35 mouse cellular contexts compared by ENCODE assay signal in the genomic region with DNA sequence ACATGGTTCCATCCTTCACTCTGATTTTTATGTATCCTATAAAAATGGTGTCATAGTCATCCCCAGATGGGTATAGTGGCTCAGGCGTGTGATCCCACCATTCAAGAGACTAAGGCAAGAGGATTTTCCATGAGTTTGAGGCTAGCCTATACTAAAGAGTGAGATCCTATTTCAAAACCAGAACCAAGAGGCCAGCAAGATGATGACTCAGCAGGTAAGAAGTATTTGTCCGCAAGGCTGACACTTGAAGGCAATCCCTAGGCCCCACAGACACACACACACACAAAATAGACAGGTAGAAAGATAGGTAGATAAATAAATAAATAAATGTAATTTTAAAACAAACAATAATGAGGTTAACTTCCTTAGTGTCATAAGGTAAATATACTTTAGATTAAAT. TPM values are rescaled to one million over a fixed set of nuclear protein-coding genes. Genes with fewer than 3 reads are reported as not detected.
"Had no signal": no experiment of that assay in that cellular context is flagged by ENCODE, and none has a peak within 500 bp of the region (broad histone marks: within the 10 kb centered on the region; RNA-seq: fewer than 3 reads in every experiment).

No protein-coding gene starts in this region.

- H3K9me3 ChIP-seq: limb, embryonic 10.5 days; limb, embryonic 12.5 days; limb, embryonic 13.5 days; limb, embryonic 15.5 days; liver, embryonic 12.5 days; liver, embryonic 13.5 days; liver, embryonic 15.5 days; lung, embryonic 15.5 days; megakaryocyte, embryonic 14.5 days; midbrain, embryonic 10.5 days; midbrain, embryonic 12.5 days; midbrain, embryonic 13.5 days; midbrain, embryonic 15.5 days; neural tube, embryonic 12.5 days had no signal

- H3K27ac ChIP-seq: limb, embryonic 10.5 days; limb, embryonic 12.5 days; limb, embryonic 13.5 days; limb, embryonic 15.5 days; liver, embryonic 12.5 days; liver, embryonic 13.5 days; liver, embryonic 14.5 days; liver, embryonic 15.5 days; lung, embryonic 15.5 days; macrophage; midbrain, embryonic 10.5 days; midbrain, embryonic 12.5 days; midbrain, embryonic 13.5 days; midbrain, embryonic 15.5 days; neural tube, embryonic 12.5 days had no signal

- H3K9ac ChIP-seq: limb, embryonic 12.5 days; limb, embryonic 13.5 days; limb, embryonic 15.5 days; liver, embryonic 12.5 days; liver, embryonic 13.5 days; liver, embryonic 14.5 days; liver, embryonic 15.5 days; liver, postnatal 0 days; lung, embryonic 14.5 days; lung, embryonic 15.5 days; midbrain, embryonic 12.5 days; midbrain, embryonic 13.5 days; midbrain, embryonic 15.5 days; neural tube, embryonic 12.5 days had no signal

- H3K4me2 ChIP-seq: limb, embryonic 12.5 days; limb, embryonic 13.5 days; limb, embryonic 15.5 days; liver, embryonic 11.5 days; liver, embryonic 12.5 days; liver, embryonic 13.5 days; liver, embryonic 15.5 days; lung, embryonic 14.5 days; lung, embryonic 15.5 days; midbrain, embryonic 11.5 days; midbrain, embryonic 12.5 days; midbrain, embryonic 13.5 days; midbrain, embryonic 15.5 days; neural tube, embryonic 12.5 days had no signal

- H3K36me3 ChIP-seq: limb, embryonic 10.5 days; limb, embryonic 15.5 days; liver, embryonic 12.5 days; liver, embryonic 13.5 days; liver, embryonic 15.5 days; lung, embryonic 15.5 days; midbrain, embryonic 12.5 days; midbrain, embryonic 15.5 days; neural tube, embryonic 12.5 days had no signal

- H3K27me3 ChIP-seq: limb, embryonic 12.5 days; limb, embryonic 13.5 days; limb, embryonic 15.5 days; liver, embryonic 12.5 days; liver, embryonic 13.5 days; liver, embryonic 15.5 days; lung, embryonic 15.5 days; megakaryocyte, embryonic 14.5 days; midbrain, embryonic 12.5 days; midbrain, embryonic 13.5 days; midbrain, embryonic 15.5 days; neural tube, embryonic 12.5 days had no signal

- H3K4me3 ChIP-seq: limb, embryonic 10.5 days; limb, embryonic 12.5 days; limb, embryonic 13.5 days; limb, embryonic 15.5 days; liver, embryonic 12.5 days; liver, embryonic 13.5 days; liver, embryonic 15.5 days; lung, embryonic 15.5 days; megakaryocyte, embryonic 14.5 days; midbrain, embryonic 10.5 days; midbrain, embryonic 12.5 days; midbrain, embryonic 13.5 days; midbrain, embryonic 15.5 days; myocyte; neural tube, embryonic 12.5 days had no signal

- H3K4me1 ChIP-seq: limb, embryonic 10.5 days; limb, embryonic 12.5 days; limb, embryonic 13.5 days; limb, embryonic 15.5 days; liver, embryonic 12.5 days; liver, embryonic 13.5 days; liver, embryonic 15.5 days; lung, embryonic 15.5 days; megakaryocyte, embryonic 14.5 days; midbrain, embryonic 10.5 days; midbrain, embryonic 12.5 days; midbrain, embryonic 13.5 days; midbrain, embryonic 15.5 days; neural tube, embryonic 12.5 days had no signal

- DNase-seq: left cerebral cortex, postnatal 4 days; liver; liver, embryonic 13.5 days; liver, postnatal 0 days; lung, adult 18-20 months; lung, adult 2 months; lung, embryonic 14.5 days; lung, postnatal 10 days; lung, postnatal 14 days; lung, postnatal 36 days; lung, postnatal 4 days; midbrain, embryonic 14.5 days had no signal

RNA-seq across cellular contexts. Expression of gene Il17d, which starts 42.3 kb away (rescaled TPM):
- total RNA-seq: liver, adult 2 months; megakaryocyte progenitor cell, adult 5-6 weeks; megakaryocyte, adult 5-6 weeks; megakaryocyte-erythroid progenitor cell, adult 5-6 weeks; monocyte, adult 5-6 weeks had no signal
- polyA plus RNA-seq: macrophage had no signal
